Mouse (Mus musculus) E14TG2a.4 (cell line): ENCODE results near the gene Fam189a2.

Source experiments
- CTCF ChIP-seq: conservative IDR thresholded peaks from 2 replicates; pipeline ENCODE4 v1.5.1; 2014; ENCODE audit warnings: low read length
- NANOG ChIP-seq: IDR thresholded peaks from 2 replicates; pipeline ENCODE4 v1.6.1; 2014; ENCODE audit warnings: borderline replicate concordance, low read length, mixed read lengths
- POU5F1 ChIP-seq: IDR thresholded peaks from 2 replicates; pipeline ENCODE4 v1.6.1; 2014; ENCODE audit warnings: low read length, borderline replicate concordance

DNA sequence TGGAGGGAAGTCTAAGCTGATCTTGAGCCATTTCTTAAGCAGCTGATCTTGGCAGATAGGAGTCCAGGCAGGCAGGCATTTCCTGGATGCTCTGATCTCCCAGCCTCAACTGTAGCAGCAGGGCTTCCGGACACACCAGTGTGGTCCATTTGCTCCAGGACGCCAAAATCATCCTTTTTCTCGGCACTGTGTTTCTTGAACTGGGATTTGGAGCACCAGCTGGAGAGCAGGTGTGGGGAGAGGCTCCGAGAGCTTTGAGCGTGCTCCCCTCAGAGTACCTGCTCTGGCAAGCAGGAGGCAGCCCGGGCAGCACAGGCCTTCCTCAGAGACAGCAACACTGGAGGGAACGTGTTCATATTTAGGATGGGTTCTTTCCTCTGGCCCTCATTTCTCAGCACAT lies 87.9 kb downstream of the Fam189a2 start:
- no peak for TF ChIP-seq POU5F1
- no peak for TF ChIP-seq CTCF
- no peak for TF ChIP-seq NANOG
